Mouse (Mus musculus) megakaryocyte, embryonic 14.5 days (primary cell): Measurements from ENCODE around the gene Rfc1. TPM values are rescaled to one million over a fixed set of nuclear protein-coding genes. Genes with fewer than 3 reads are reported as not detected.
"Not testable (repeated sequence)": the region's sequence is repeated elsewhere in the genome, so short reads cannot be mapped to it uniquely, and the experiment has no call there.

ENCODE experiments used
- H3K27me3 ChIP-seq: replicated peaks from 2 replicates; pipeline ENCODE3; 2012; ENCODE audit warnings: inconsistent platforms
- H3K36me3 ChIP-seq: replicated peaks from 2 replicates; pipeline ENCODE3; 2012; ENCODE audit warnings: low read length, inconsistent platforms, mixed read lengths
- H3K4me1 ChIP-seq: 2 replicates; pipeline ENCODE4 v1.6.1; 2012; ENCODE audit warnings: inconsistent platforms
- H3K4me3 ChIP-seq: replicated peaks from 2 replicates; pipeline ENCODE3; 2012; ENCODE audit warnings: moderate library complexity, mild to moderate bottlenecking, inconsistent platforms
- H3K9me3 ChIP-seq: 2 replicates; pipeline ENCODE4 v1.6.1; 2012; ENCODE audit warnings: inconsistent platforms
- FLI1 ChIP-seq: IDR thresholded peaks from 2 replicates; pipeline ENCODE4 v1.6.1; 2012; ENCODE audit warnings: low read length, inconsistent platforms, mixed read lengths
- GATA1 ChIP-seq: IDR thresholded peaks from 3 replicates; pipeline ENCODE4 v1.6.1; 2012; ENCODE audit warnings: mixed read lengths, low read length, inconsistent platforms, borderline replicate concordance
- polyA plus RNA-seq: library from polyadenylated mRNA; stranded (reverse); fragments of >175 nt; gene quantifications from 2 replicates; pipeline ENCODE4 v1.2.3, GENCODE M21; 2012; ENCODE audit warnings: low replicate concordance; ENCODE audit not compliant: insufficient read depth

Gene Rfc1
- polyA plus RNA-seq, 1 experiment: 2.0 TPM

- Histone ChIP-seq H3K4me1 (peaks cover 20% of the 10 kb centered on the region), H3K36me3 (peaks cover 82% of the 10 kb centered on the region), H3K4me3 (no peak overlapping the region), H3K9me3 (no peaks in the 10 kb centered on the region), H3K27me3 (no peaks in the 10 kb centered on the region)
- TF ChIP-seq GATA1 (no peak), FLI1 (no peak)
Measured at GRCm38 (mm10) chr5:65308208-65308607, 27.3 kb downstream of the Rfc1 start.

DNA sequence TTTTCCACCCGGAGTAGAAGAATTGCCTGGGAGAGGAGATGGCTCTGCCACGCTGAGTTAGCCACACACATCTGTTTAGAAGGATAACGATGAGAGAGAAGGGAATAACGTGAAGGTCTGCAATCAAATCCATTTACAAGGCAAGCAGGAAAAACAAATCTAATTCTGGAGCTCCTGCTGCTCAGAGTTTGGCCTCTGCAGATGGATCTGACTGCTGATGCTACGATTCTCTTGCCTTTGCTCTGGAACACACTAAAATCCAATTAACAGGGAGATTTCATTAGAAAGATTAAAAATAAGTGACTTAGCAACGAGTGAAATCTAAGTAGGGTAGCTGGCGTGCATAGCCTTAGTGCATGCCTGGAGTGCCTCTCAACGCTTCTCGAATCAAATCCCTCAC is 30.0 kb downstream of the Rfc1 start:
- TF ChIP-seq FLI1 (no peak), GATA1 (no peak)
- no peaks in the 10 kb centered on the region for H3K9me3 ChIP-seq
- peaks cover 79% of the 10 kb centered on the region for H3K36me3 ChIP-seq
- peaks cover 25% of the 10 kb centered on the region for H3K4me1 ChIP-seq
- no peaks in the 10 kb centered on the region for H3K27me3 ChIP-seq
- no peak overlapping the region for H3K4me3 ChIP-seq

DNA sequence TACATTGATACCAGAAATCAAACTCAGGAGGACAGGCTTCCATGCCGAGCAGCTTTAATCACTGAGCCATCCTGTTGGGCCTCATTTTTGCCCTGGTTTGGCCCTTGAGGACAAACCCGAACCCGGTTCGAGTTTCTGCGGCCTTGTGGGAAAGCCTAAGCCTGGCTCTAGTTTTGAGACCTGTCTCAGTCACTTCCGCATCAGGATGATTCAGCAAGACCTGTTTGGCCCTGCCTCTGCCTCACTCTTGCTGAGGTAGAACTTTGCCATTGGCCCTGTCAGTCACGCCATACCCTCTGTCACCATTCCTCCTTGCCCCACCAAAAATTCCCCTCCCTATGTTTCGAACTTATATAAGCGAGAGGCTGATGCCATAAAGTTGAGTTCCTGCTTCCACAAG is 35.3 kb downstream of the Rfc1 start:
- peaks cover 29% of the 10 kb centered on the region for H3K4me1 ChIP-seq
- TF ChIP-seq GATA1 (no peak), FLI1 (no peak)
- peaks cover 84% of the 10 kb centered on the region for H3K36me3 ChIP-seq
- H3K4me3 ChIP-seq: no peak overlapping the region
- no peaks in the 10 kb centered on the region for H3K27me3 ChIP-seq
- no peaks in the 10 kb centered on the region for H3K9me3 ChIP-seq

- H3K9me3 ChIP-seq, H3K4me3 ChIP-seq, H3K27me3 ChIP-seq: not testable (repeated sequence)
- peaks cover 84% of the 10 kb centered on the region for H3K36me3 ChIP-seq
- H3K4me1 ChIP-seq: peaks cover 30% of the 10 kb centered on the region
Measured at GRCm38 (mm10) chr5:65299623-65300022, 35.8 kb downstream of the Rfc1 start.

DNA sequence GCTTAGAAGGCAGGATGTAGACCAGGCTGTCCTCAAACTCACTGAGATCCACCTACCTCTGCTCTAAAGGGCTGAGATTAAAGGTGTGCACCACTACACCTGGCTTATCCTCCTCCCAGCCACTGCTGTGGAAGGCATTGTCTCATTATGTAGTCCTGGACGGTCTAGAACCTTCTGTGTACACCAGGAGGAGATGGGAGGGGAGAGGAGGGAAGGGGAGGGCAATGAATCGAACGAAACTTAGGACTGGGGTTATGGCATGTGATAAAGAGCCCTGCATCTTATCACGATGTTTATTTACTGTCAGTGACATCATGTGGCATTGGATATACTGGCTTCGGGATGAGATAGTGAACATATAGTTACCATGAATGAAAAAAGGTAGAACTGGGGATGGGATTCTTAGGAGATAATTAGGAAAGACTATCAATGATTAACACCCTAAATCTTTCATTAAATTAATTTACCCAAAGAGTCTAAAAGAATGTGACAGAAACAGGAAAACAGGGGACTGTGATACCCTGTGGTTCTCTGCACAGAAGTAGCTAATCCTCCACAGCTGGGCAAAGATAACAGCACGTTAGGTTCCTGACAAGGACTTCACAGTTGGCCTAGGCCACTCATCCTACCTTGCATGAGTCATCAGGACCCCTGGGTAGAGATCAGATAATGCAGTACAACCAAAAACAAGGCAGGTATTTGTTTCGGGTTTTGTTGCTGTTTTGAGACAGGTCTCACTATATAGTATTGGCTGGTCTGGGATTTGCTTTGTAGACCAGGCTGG is 37.1 kb downstream of the Rfc1 start:
- peaks cover 36% of the 10 kb centered on the region for H3K4me1 ChIP-seq
- no peak overlapping the region for H3K4me3 ChIP-seq
- H3K36me3 ChIP-seq: peaks cover 85% of the 10 kb centered on the region
- H3K27me3 ChIP-seq: no peaks in the 10 kb centered on the region
- TF ChIP-seq FLI1: no peak
- TF ChIP-seq GATA1: no peak
- no peaks in the 10 kb centered on the region for H3K9me3 ChIP-seq

DNA sequence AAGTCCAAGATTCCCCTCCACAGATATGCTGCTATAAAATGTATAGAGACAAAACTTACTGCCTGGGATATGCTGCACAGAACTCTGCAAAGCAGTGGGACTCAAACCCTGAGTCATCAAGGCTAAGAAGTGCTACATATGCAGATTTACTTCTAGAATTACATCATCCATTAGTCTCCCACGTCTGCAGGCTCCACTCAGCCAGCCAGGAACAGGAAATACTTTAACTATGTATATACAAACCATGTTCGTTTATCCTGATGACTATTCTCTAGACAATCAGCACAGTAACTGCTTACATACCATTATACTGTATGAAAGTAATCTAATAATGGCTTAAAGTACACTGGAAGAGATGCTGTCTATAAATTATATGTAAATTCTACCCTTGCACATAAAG is 41.2 kb downstream of the Rfc1 start:
- Histone ChIP-seq H3K4me1 (peaks cover 20% of the 10 kb centered on the region), H3K9me3 (no peaks in the 10 kb centered on the region), H3K36me3 (peaks cover 94% of the 10 kb centered on the region), H3K4me3 (no peak overlapping the region), H3K27me3 (no peaks in the 10 kb centered on the region)
- TF ChIP-seq GATA1 (no peak), FLI1 (no peak)

DNA sequence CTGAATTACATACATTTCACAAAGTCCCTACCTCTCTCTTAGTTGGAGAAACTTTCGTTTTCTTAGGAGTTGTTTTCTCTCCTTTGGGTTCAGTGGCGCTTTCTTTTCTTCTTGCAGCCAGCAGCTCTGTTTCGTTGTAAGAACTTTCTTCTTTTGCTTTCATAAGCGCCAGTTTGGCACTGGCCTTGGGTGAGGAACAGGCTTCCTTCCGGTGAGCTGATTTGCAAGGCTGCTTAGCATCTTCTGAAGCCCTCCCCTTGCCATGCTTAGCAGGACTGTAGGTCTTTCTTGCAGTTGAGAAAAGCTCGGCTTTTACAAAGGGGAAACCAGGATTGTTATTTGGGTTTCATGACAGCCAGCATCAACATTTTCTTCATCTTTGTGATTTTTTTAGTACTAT is 41.8 kb downstream of the Rfc1 start:
- H3K36me3 ChIP-seq: peaks cover 92% of the 10 kb centered on the region
- H3K9me3 ChIP-seq: no peaks in the 10 kb centered on the region

GRCm38 (mm10) chr5:65289009-65289408 is 46.5 kb downstream of the Rfc1 start:
- H3K4me3 ChIP-seq, H3K9me3 ChIP-seq, H3K4me1 ChIP-seq, H3K27me3 ChIP-seq: not testable (repeated sequence)
- H3K36me3 ChIP-seq: peaks cover 93% of the 10 kb centered on the region

More for the DNA sequence above, 41.8 kb downstream of the Rfc1 start:
- Histone ChIP-seq H3K4me3 (no peak overlapping the region), H3K27me3 (no peaks in the 10 kb centered on the region), H3K4me1 (peaks cover 16% of the 10 kb centered on the region)
- no peak for TF ChIP-seq FLI1
- TF ChIP-seq GATA1: no peak

- H3K4me3 ChIP-seq: no peak overlapping the region
- no peak for TF ChIP-seq GATA1
- TF ChIP-seq FLI1: no peak
- H3K27me3 ChIP-seq: no peaks in the 10 kb centered on the region
- peaks cover 84% of the 10 kb centered on the region for H3K36me3 ChIP-seq
- H3K4me1 ChIP-seq: peaks cover 6% of the 10 kb centered on the region; the same call in 1 of the 2 replicates
- no peaks in the 10 kb centered on the region for H3K9me3 ChIP-seq
Measured at GRCm38 (mm10) chr5:65287751-65288701, 47.4 kb downstream of the Rfc1 start.

GRCm38 (mm10) chr5:65284171-65284570 is 51.3 kb downstream of the Rfc1 start:
- H3K9me3 ChIP-seq: no peaks in the 10 kb centered on the region
- peaks cover 70% of the 10 kb centered on the region for H3K36me3 ChIP-seq
- H3K27me3 ChIP-seq: no peaks in the 10 kb centered on the region
- H3K4me3 ChIP-seq: no peak overlapping the region
- TF ChIP-seq GATA1 (no peak), FLI1 (no peak)
- peaks cover 6% of the 10 kb centered on the region; the same call in 1 of the 2 replicates for H3K4me1 ChIP-seq
